Mouse (Mus musculus): ENCODE measurements at regions not wholly inside any gene's neighbourhood (a gene's known extent, or its start where the extent isn't known, plus 50 kb on each side); places are given as distances from the start of the nearest gene placed in this dataset.

GRCm38 (mm10) chr8:26559196-26559595, 417.9 kb upstream of the Zfp703 start:
- H3K27me3 ChIP-seq (ENCODE audit: insufficient read depth, low read length): no peaks in the 10 kb centered on the region
- no peak overlapping the region for H3K4me3 ChIP-seq (ENCODE audit: low read depth, low read length)
- H3K27ac ChIP-seq (ENCODE audit: low read depth): no peak overlapping the region
- H3K4me2 ChIP-seq (ENCODE audit: low read depth, low read length): no peak overlapping the region
- no peaks in the 10 kb centered on the region for H3K36me3 ChIP-seq (replicated peaks; ENCODE audit: insufficient read depth, low read length)
- TF ChIP-seq CTCF (IDR thresholded peaks at IDR 0.05; ENCODE audit: low read depth) (no peak), EP300 (IDR thresholded peaks at IDR 0.05; ENCODE audit: low read depth) (no peak)
- DNase-seq: no peak
- H3K9ac ChIP-seq (replicated peaks): no peak overlapping the region
- WGBS (ENCODE audit: insufficient replicate concordance): 75% methylated on average over 5 of the region's 5 CpGs
- ATAC-seq: no peak
- H3K9me3 ChIP-seq (ENCODE audit: low read length): no peaks in the 10 kb centered on the region
- H3K4me1 ChIP-seq (ENCODE audit: insufficient read depth): no peaks in the 10 kb centered on the region

DNA sequence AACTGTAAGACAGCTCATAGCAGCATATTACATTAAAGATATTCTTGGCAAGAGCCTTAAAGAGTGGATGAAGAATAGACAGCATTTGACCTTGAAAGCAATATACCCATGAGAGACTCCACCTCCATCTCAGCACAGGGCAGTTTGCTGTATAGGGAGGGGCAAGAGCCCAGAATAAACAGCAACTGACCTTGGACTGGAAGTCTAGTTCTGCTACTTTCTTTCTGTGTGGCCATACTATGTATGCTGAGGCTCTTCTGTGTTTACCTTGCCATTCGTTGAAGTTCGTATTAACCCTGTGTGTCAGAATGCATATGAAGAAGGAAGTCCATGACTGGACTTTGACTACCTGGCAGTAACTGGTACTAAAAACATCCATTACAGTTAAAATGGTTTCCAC, 414.0 kb upstream of the Zfp703 start:
- ATAC-seq: no peak
- H3K9me3 ChIP-seq (ENCODE audit: low read length): no peaks in the 10 kb centered on the region
- H3K9ac ChIP-seq (replicated peaks): no peak overlapping the region
- H3K27ac ChIP-seq (ENCODE audit: low read depth): no peak overlapping the region
- H3K4me3 ChIP-seq (ENCODE audit: low read depth, low read length): no peak overlapping the region
- H3K4me2 ChIP-seq (ENCODE audit: low read depth, low read length): no peak overlapping the region
- TF ChIP-seq CTCF (IDR thresholded peaks at IDR 0.05; ENCODE audit: low read depth): no peak
- TF ChIP-seq EP300 (IDR thresholded peaks at IDR 0.05; ENCODE audit: low read depth): no peak
- 70% methylated on average over 2 of the region's 2 CpGs for WGBS (ENCODE audit: insufficient replicate concordance)
- H3K36me3 ChIP-seq (replicated peaks; ENCODE audit: insufficient read depth, low read length): no peaks in the 10 kb centered on the region
- DNase-seq: no peak
- H3K4me1 ChIP-seq (ENCODE audit: insufficient read depth): no peaks in the 10 kb centered on the region
- H3K27me3 ChIP-seq (ENCODE audit: insufficient read depth, low read length): no peaks in the 10 kb centered on the region

- WGBS (ENCODE audit: insufficient replicate concordance): 89% methylated on average over 2 of the region's 2 CpGs
- no peak overlapping the region for H3K9ac ChIP-seq (replicated peaks)
- ATAC-seq: no peak
Observed at GRCm38 (mm10) chr8:26564254-26564653, 412.9 kb upstream of the Zfp703 start.

DNA sequence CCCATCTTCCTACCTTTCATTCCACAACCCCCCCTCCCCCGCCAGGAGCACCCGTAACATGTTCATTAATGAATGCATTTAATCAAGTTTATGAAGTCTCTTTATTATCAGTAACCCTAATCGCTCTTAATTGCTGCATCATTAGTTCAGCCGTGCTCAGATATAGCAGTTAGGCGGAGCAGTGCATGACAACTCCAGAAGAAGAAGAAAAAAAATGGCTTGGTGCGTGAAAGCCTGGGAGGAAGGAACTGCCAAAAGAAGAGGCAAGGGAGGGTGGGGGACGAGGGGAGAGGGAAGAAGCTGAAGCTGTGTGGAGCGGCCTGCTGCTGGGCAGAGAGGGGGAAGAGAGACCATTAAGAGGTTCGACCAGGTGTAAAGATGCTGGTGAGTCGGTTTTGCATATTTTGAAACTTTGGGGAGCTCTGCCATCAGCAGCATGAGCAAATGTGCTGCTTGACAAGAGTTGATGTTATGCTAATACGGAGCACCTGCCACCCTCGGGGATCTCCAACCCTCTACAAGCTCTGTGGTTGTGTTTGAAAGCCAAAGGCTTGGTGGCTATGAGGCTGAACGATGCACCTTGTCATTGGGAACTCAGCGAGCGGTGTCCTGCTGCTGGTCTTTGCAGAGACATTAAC, 408.6 kb upstream of the Zfp703 start:
- Histone ChIP-seq H3K4me3 (ENCODE audit: low read depth, low read length) (no peak overlapping the region), H3K27me3 (ENCODE audit: insufficient read depth, low read length) (no peaks in the 10 kb centered on the region), H3K27ac (ENCODE audit: low read depth) (no peak overlapping the region), H3K9me3 (ENCODE audit: low read length) (no peaks in the 10 kb centered on the region), H3K36me3 (replicated peaks; ENCODE audit: insufficient read depth, low read length) (no peaks in the 10 kb centered on the region), H3K4me1 (ENCODE audit: insufficient read depth) (no peaks in the 10 kb centered on the region), H3K4me2 (ENCODE audit: low read depth, low read length) (no peak overlapping the region), H3K9ac (replicated peaks) (no peak overlapping the region)
- WGBS (ENCODE audit: insufficient replicate concordance): 58% methylated on average over 15 of the region's 15 CpGs
- ATAC-seq (no peak), DNase-seq (no peak)
- TF ChIP-seq EP300 (IDR thresholded peaks at IDR 0.05; ENCODE audit: low read depth) (no peak), CTCF (IDR thresholded peaks at IDR 0.05; ENCODE audit: low read depth) (no peak)

More at GRCm38 (mm10) chr8:26564254-26564653, 412.9 kb upstream of the Zfp703 start:
- DNase-seq: no peak
- Histone ChIP-seq H3K36me3 (replicated peaks; ENCODE audit: insufficient read depth, low read length) (no peaks in the 10 kb centered on the region), H3K4me2 (ENCODE audit: low read depth, low read length) (no peak overlapping the region), H3K27ac (ENCODE audit: low read depth) (no peak overlapping the region), H3K27me3 (ENCODE audit: insufficient read depth, low read length) (no peaks in the 10 kb centered on the region), H3K4me1 (ENCODE audit: insufficient read depth) (no peaks in the 10 kb centered on the region), H3K9me3 (ENCODE audit: low read length) (no peaks in the 10 kb centered on the region), H3K4me3 (ENCODE audit: low read depth, low read length) (no peak overlapping the region)
- TF ChIP-seq EP300 (IDR thresholded peaks at IDR 0.05; ENCODE audit: low read depth): no peak
- no peak for TF ChIP-seq CTCF (IDR thresholded peaks at IDR 0.05; ENCODE audit: low read depth)

DNA sequence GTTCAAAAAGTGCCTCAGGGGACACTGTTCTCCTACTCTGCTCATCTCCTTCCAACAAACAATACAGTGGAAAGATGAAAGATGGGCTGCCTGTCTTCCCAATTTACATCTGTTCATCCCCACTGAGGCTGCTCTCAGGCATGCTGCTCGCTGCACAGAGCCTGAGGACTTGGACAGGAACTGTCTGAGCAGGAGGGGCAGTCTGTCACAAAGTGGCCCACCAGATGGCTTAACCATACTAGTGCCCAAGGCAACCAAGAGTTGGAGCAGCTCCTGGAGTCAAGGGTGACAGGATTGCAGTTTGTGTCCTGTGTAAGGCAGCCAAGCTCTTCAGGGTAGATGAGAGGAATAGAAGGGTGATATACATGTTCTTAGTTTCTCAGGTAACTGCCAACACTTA, 388.3 kb upstream of the Zfp703 start:
- WGBS (ENCODE audit: insufficient replicate concordance): 83% methylated on average over 1 of the region's 1 CpGs
- no peak for ATAC-seq

DNA sequence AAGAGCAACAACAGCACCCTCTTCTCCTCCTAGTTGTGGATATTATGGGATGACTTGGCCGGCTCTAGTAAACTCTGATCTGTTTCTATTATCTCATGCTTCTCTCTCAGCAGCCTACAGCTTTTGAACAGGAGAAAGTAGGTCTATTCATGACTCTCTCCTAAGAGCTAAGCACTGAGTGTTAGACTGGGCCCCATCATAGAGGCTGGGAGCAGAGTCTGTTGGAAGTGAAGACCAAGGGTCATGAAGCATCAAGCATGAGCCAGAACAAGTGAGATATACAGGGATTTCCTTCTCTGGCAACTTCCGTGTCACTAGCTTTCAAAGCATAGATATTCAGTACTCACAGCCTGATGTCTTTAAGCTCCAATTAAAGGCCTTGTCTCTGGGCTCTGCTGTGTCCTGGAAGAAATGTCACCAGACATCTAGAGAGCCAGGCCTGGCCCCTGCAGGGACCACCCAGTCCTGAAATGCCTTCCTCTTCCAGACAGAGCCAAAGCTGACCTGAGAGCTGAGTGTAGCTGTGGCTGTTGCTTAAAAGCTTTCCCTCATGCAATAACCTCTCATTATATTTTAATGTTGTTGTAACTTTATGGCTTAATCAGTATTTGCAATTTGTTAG, 386.4 kb upstream of the Zfp703 start:
- H3K9ac ChIP-seq (replicated peaks): no peak overlapping the region
- DNase-seq: no peak
- no peak for ATAC-seq
- H3K4me2 ChIP-seq (ENCODE audit: low read depth, low read length): no peak overlapping the region
- no peaks in the 10 kb centered on the region for H3K4me1 ChIP-seq (ENCODE audit: insufficient read depth)
- 85% methylated on average over 2 of the region's 2 CpGs for WGBS (ENCODE audit: insufficient replicate concordance)
- H3K27ac ChIP-seq (ENCODE audit: low read depth): no peak overlapping the region
- H3K36me3 ChIP-seq (replicated peaks; ENCODE audit: insufficient read depth, low read length): no peaks in the 10 kb centered on the region
- H3K27me3 ChIP-seq (ENCODE audit: insufficient read depth, low read length): no peaks in the 10 kb centered on the region
- TF ChIP-seq EP300 (IDR thresholded peaks at IDR 0.05; ENCODE audit: low read depth): no peak
- no peak for TF ChIP-seq CTCF (IDR thresholded peaks at IDR 0.05; ENCODE audit: low read depth)
- no peaks in the 10 kb centered on the region for H3K9me3 ChIP-seq (ENCODE audit: low read length)
- no peak overlapping the region for H3K4me3 ChIP-seq (ENCODE audit: low read depth, low read length)

More for the DNA sequence above, 388.3 kb upstream of the Zfp703 start:
- Histone ChIP-seq H3K27ac (ENCODE audit: low read depth) (no peak overlapping the region), H3K36me3 (replicated peaks; ENCODE audit: insufficient read depth, low read length) (no peaks in the 10 kb centered on the region), H3K9ac (replicated peaks) (no peak overlapping the region), H3K4me1 (ENCODE audit: insufficient read depth) (no peaks in the 10 kb centered on the region), H3K4me3 (ENCODE audit: low read depth, low read length) (no peak overlapping the region), H3K9me3 (ENCODE audit: low read length) (no peaks in the 10 kb centered on the region), H3K27me3 (ENCODE audit: insufficient read depth, low read length) (no peaks in the 10 kb centered on the region), H3K4me2 (ENCODE audit: low read depth, low read length) (no peak overlapping the region)
- DNase-seq: no peak
- no peak for TF ChIP-seq EP300 (IDR thresholded peaks at IDR 0.05; ENCODE audit: low read depth)
- TF ChIP-seq CTCF (IDR thresholded peaks at IDR 0.05; ENCODE audit: low read depth): no peak
